Mouse (Mus musculus) ES-E14 (cell line): Measurements from ENCODE around the gene Siglec1.

ENCODE experiments used
- CHD2 ChIP-seq: IDR thresholded peaks from 2 replicates; pipeline ENCODE4 v1.6.1; 2014; ENCODE audit warnings: mild to moderate bottlenecking, low read depth, low read length, inconsistent platforms
- MAFK ChIP-seq: IDR thresholded peaks from 2 replicates; pipeline ENCODE4 v1.6.1; 2014; ENCODE audit warnings: mild to moderate bottlenecking, low read depth, low read length, inconsistent platforms; ENCODE audit not compliant: insufficient read depth
- ZNF384 ChIP-seq: IDR thresholded peaks from 2 replicates; pipeline ENCODE4 v1.6.1; 2012; ENCODE audit warnings: low read depth, low read length, inconsistent platforms

DNA sequence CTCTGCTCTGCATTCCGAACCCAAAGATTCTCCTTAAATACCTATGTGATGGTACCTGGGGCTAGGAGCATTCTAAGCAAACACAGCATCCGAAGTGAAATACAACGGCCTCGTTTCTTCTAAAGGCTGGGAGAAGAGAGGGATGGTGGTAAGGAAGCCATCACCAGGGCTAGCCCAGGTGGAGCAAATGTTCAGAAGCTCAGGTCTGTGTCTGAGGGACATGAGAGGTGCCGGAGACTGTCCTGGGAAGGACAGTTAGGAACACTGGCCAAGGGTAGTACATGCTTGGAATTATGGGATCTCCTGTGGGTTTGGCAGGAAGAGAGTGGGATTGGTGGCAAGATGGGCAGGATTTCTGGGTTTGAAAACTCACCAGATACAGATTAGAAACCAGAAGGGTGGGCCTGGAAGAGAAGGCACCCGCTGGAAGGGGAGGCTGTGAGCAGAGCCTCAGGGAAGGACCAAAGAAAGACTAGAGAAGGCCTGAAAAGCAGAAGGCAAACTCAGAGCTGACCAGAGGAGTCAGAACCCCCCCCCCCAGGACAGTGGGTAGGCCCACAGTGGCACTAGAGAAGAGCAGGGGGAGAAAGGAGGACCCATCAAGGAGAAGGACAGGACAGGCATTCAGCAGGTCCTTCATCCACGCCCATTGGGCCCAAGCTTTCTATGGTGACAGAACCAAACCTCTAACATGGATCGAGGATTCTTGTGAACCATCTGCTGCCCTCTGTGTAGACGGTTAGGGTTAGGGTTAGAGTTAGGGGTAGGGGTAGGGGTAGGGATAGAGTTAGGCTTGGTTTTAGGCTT, 38.8 kb upstream of the Siglec1 start:
- TF ChIP-seq MAFK (no peak), ZNF384 (no peak), CHD2 (no peak)
